Mouse (Mus musculus) midbrain, postnatal 0 days (tissue): ENCODE measurements around the gene Olfr938. TPM values are rescaled to one million over a fixed set of nuclear protein-coding genes. Genes with fewer than 3 reads are reported as not detected.

ENCODE experiments used
- ATAC-seq: fragments of 200-750 bp; cut with Nextera tagmentation; 2 replicates; pipeline ENCODE4 v1.8.0; 2017; ENCODE audit warnings: moderate number of reproducible peaks, mild to moderate bottlenecking, moderate TSS enrichment, moderate library complexity; ENCODE audit not compliant: low FRiP score
- DNase-seq: peaks from one replicate; pipeline ENCODE4 v3.0.0-alpha.2; 2015; ENCODE audit warnings: low spot score
- H3K27ac ChIP-seq: fragments of 300-500 bp; sonication (generic); 2 replicates; pipeline ENCODE4 v1.5.1; 2014; ENCODE audit warnings: low read depth, mild to moderate bottlenecking, low read length, mixed read lengths
- H3K27me3 ChIP-seq: fragments of 300-500 bp; sonication (generic); 2 replicates; pipeline ENCODE4 v1.6.1; 2014; ENCODE audit warnings: low read length, control low read depth, mixed read lengths; ENCODE audit not compliant: insufficient read depth
- H3K36me3 ChIP-seq: fragments of 300-500 bp; sonication (generic); 2 replicates; pipeline ENCODE4 v1.6.1; 2014; ENCODE audit warnings: low read length, control low read depth, mixed read lengths; ENCODE audit not compliant: insufficient read depth
- H3K4me1 ChIP-seq: fragments of 300-500 bp; sonication (generic); 2 replicates; pipeline ENCODE4 v1.6.1; 2014; ENCODE audit warnings: mild to moderate bottlenecking, control low read depth, antibody characterized with exemption, low read length, mixed read lengths; ENCODE audit not compliant: insufficient read depth
- H3K4me2 ChIP-seq: fragments of 300-500 bp; sonication (generic); 2 replicates; pipeline ENCODE4 v1.6.1; 2014; ENCODE audit warnings: low read depth, mild to moderate bottlenecking, low read length, mixed read lengths; ENCODE audit not compliant: poor library complexity, severe bottlenecking
- H3K4me3 ChIP-seq: fragments of 300-500 bp; sonication (generic); 2 replicates; pipeline ENCODE4 v1.5.1; 2014; ENCODE audit warnings: low read depth, mild to moderate bottlenecking, low read length, moderate library complexity
- H3K9ac ChIP-seq: fragments of 300-500 bp; sonication (generic); replicated peaks from 2 replicates; pipeline ENCODE4 v1.6.1; 2014; ENCODE audit warnings: mild to moderate bottlenecking, low read length, moderate library complexity, mixed read lengths; ENCODE audit not compliant: poor library complexity, severe bottlenecking
- H3K9me3 ChIP-seq: fragments of 300-500 bp; sonication (generic); 2 replicates; pipeline ENCODE4 v1.6.1; 2016; ENCODE audit warnings: low read length, control low read depth
- CTCF ChIP-seq: IDR thresholded peaks from 2 replicates; pipeline ENCODE4 v1.5.1; 2016; ENCODE audit warnings: antibody characterized with exemption, mild to moderate bottlenecking
- WGBS: fragments of 180-500 bp; shearing (Covaris S2); extraction: QIAGEN DNeasy Blood & Tissue Kit; methylation state at CpG from one replicate; pipeline ENCODE4 v1.1.7; 2014; 5-methylcytosine and 5-hydroxymethylcytosine counted together
- microRNA-seq: library from miRNA; unstranded; fragments of <30 nt; microRNA quantifications from one replicate; pipeline ENCODE4, GENCODE M21; 2016; ENCODE audit warnings: borderline number of aligned reads
- polyA plus RNA-seq: library from polyadenylated mRNA; unstranded; fragments of >200 nt; fragmentation: Nextera tagmentation; extraction: Ambion mirVana; gene quantifications from 2 replicates; pipeline ENCODE4 v1.2.1, GENCODE M21; 2015
- total RNA-seq: library from RNA; depleted of rRNA; stranded (reverse); fragments of >200 nt; gene quantifications from 2 replicates; pipeline ENCODE4 v1.2.3, GENCODE M21; 2014; rRNA removed

The Olfr938 gene
- not detected in 2 replicates for total RNA-seq
- not detected in 2 replicates for polyA plus RNA-seq

GRCm38 (mm10) chr9:39078787-39079186 is at the start of gene Olfr938:
Gene Olfr938 (minus strand): TSS chr9:39078887.
- Histone ChIP-seq H3K4me1 (no peaks in the 10 kb centered on the region), H3K4me3 (no peak within 1 kb of the TSS), H3K9me3 (no peaks in the 10 kb centered on the region), H3K27ac (no peak within 1 kb of the TSS), H3K4me2 (no peak within 1 kb of the TSS), H3K27me3 (no peaks in the 10 kb centered on the region), H3K36me3 (no peaks in the 10 kb centered on the region), H3K9ac (no peak within 1 kb of the TSS)
- DNase-seq (no peak), ATAC-seq (no peak)
- 88% methylated on average over 2 of the region's 2 CpGs for WGBS
- no peak for TF ChIP-seq CTCF

DNA sequence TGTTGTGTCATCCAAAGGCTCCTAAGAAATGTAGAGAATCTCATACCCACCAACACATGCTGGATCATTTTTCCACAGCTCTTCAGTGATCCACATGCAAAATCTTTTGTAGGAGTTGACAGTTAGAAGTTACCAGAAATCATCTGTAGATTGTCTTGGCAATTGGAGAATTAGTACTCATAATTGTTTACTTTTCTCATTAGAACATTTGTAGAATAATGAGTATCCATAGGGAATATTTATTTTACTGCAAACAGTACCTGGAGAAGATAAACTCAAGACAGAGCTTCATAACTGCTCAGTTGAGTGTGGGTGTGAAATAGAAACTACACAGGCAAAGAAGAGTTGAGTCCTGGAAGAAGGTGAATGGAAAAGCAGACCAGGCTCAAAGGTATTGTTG is 49.1 kb upstream of the Olfr938 start, which contains the start of gene Olfr27:
Gene Olfr27, plus strand, starts transcription at position 301 of the 400 bp plus-strand sequence.
- Histone ChIP-seq H3K4me2 (no peak within 1 kb of the TSS), H3K9me3 (no peaks in the 10 kb centered on the region), H3K4me1 (no peaks in the 10 kb centered on the region), H3K4me3 (no peak within 1 kb of the TSS), H3K36me3 (no peaks in the 10 kb centered on the region), H3K27me3 (no peaks in the 10 kb centered on the region), H3K9ac (no peak within 1 kb of the TSS), H3K27ac (no peak within 1 kb of the TSS)
- TF ChIP-seq CTCF, result no peak
- no peak for ATAC-seq
- DNase-seq, result no peak

- no peak for ATAC-seq
- 90% methylated on average over 1 of the region's 1 CpGs for WGBS
- Histone ChIP-seq H3K4me3 (no peak overlapping the region), H3K9me3 (no peaks in the 10 kb centered on the region), H3K4me2 (no peak overlapping the region), H3K9ac (no peak overlapping the region), H3K27ac (no peak overlapping the region), H3K36me3 (no peaks in the 10 kb centered on the region), H3K27me3 (no peaks in the 10 kb centered on the region), H3K4me1 (no peaks in the 10 kb centered on the region)
- DNase-seq, result no peak
- no peak for TF ChIP-seq CTCF
These were observed 48.6 kb upstream of the Olfr938 start for GRCm38 (mm10) chr9:39127326-39127725.

GRCm38 (mm10) chr9:39064851-39065250 is 13.8 kb downstream of the Olfr938 start, which contains the start of gene Olfr937:
Gene Olfr937 (minus strand): TSS chr9:39064951.
- H3K4me2 ChIP-seq, result no peak within 1 kb of the TSS
- no peaks in the 10 kb centered on the region for H3K4me1 ChIP-seq
- no peaks in the 10 kb centered on the region for H3K27me3 ChIP-seq
- TF ChIP-seq CTCF, result no peak
- no peaks in the 10 kb centered on the region for H3K36me3 ChIP-seq
- ATAC-seq (no peak), DNase-seq (no peak)
- no peak within 1 kb of the TSS for H3K4me3 ChIP-seq
- H3K9me3 ChIP-seq, result no peaks in the 10 kb centered on the region
- no peak within 1 kb of the TSS for H3K27ac ChIP-seq
- no peak within 1 kb of the TSS for H3K9ac ChIP-seq
- WGBS, result 85% methylated on average over 1 of the region's 1 CpGs

Small RNA genes within 50 kb of the gene (microRNA-seq; reads per million reads assigned to microRNA genes)
- gene Gm25032 (not detected), gene Gm25529 (not detected)

Other genes with a start within 250 kb of the Olfr938 start
- not detected in 2 replicates for gene Olfr924, start 234.4 kb downstream of the Olfr938 start, total RNA-seq
- gene Olfr924, start 234.4 kb downstream of the Olfr938 start, polyA plus RNA-seq, result not detected in 2 replicates
- gene Olfr26, start 223.8 kb downstream of the Olfr938 start, total RNA-seq, result not detected in 2 replicates
- gene Olfr26, start 223.8 kb downstream of the Olfr938 start, polyA plus RNA-seq, result not detected in 2 replicates
- gene Olfr926, start 201.8 kb downstream of the Olfr938 start, total RNA-seq, result not detected in 2 replicates
- gene Olfr926, start 201.8 kb downstream of the Olfr938 start, polyA plus RNA-seq, result not detected in 2 replicates
- not detected in 2 replicates for gene Olfr930, start 149.1 kb downstream of the Olfr938 start, total RNA-seq
- not detected in 2 replicates for gene Olfr930, start 149.1 kb downstream of the Olfr938 start, polyA plus RNA-seq
- not detected in 2 replicates for gene Olfr933, start 106.6 kb downstream of the Olfr938 start, total RNA-seq
- not detected in 2 replicates for gene Olfr933, start 106.6 kb downstream of the Olfr938 start, polyA plus RNA-seq
- gene Olfr934, start 90.6 kb downstream of the Olfr938 start, total RNA-seq, result not detected in 2 replicates
- gene Olfr934, start 90.6 kb downstream of the Olfr938 start, polyA plus RNA-seq, result not detected in 2 replicates
- not detected in 2 replicates for gene Olfr935, start 79.2 kb downstream of the Olfr938 start, total RNA-seq
- not detected in 2 replicates for gene Olfr935, start 79.2 kb downstream of the Olfr938 start, polyA plus RNA-seq
- gene Olfr146, start 55.5 kb downstream of the Olfr938 start, total RNA-seq, result not detected in 2 replicates
- gene Olfr146, start 55.5 kb downstream of the Olfr938 start, polyA plus RNA-seq, result not detected in 2 replicates
- not detected in 2 replicates for gene Olfr937, start 13.9 kb downstream of the Olfr938 start, total RNA-seq
- gene Olfr937, start 13.9 kb downstream of the Olfr938 start, polyA plus RNA-seq, result not detected in 2 replicates
- gene Olfr27, start 49.2 kb upstream of the Olfr938 start, total RNA-seq, result not detected in 2 replicates
- not detected in 2 replicates for gene Olfr27, start 49.2 kb upstream of the Olfr938 start, polyA plus RNA-seq
- gene Olfr943, start 87.4 kb upstream of the Olfr938 start, total RNA-seq, result not detected in 2 replicates
- gene Olfr943, start 87.4 kb upstream of the Olfr938 start, polyA plus RNA-seq, result not detected in 2 replicates
- not detected in 2 replicates for gene Olfr944, start 123.0 kb upstream of the Olfr938 start, total RNA-seq
- not detected in 2 replicates for gene Olfr944, start 123.0 kb upstream of the Olfr938 start, polyA plus RNA-seq
- not detected in 2 replicates for gene Olfr1537, start 171.1 kb upstream of the Olfr938 start, total RNA-seq
- gene Olfr1537, start 171.1 kb upstream of the Olfr938 start, polyA plus RNA-seq, result not detected in 2 replicates
- gene Olfr945, start 197.9 kb upstream of the Olfr938 start, total RNA-seq, result not detected in 2 replicates
- gene Olfr945, start 197.9 kb upstream of the Olfr938 start, polyA plus RNA-seq, result not detected in 2 replicates
- gene Olfr948, start 247.2 kb upstream of the Olfr938 start, total RNA-seq, result not detected in 2 replicates
- gene Olfr948, start 247.2 kb upstream of the Olfr938 start, polyA plus RNA-seq, result not detected in 2 replicates